Mouse (Mus musculus) embryonic fibroblast, embryonic 13.5 days (primary cell): Measurements from ENCODE around the gene Mup6. TPM values are rescaled to one million over a fixed set of nuclear protein-coding genes. Genes with fewer than 3 reads are reported as not detected.

Experiments
- polyA plus RNA-seq: library from polyadenylated mRNA; stranded (reverse); fragments of >200 nt; gene quantifications from 2 replicates; pipeline ENCODE4 v1.2.4, GENCODE M21; 2011; ENCODE audit warnings: low read depth; ENCODE audit not compliant: missing spikeins, insufficient read length

Mup6 gene
- polyA plus RNA-seq, 1 experiment, result not detected

Other genes with a start within 250 kb of the Mup6 start
- gene Inip, start 162.7 kb upstream of the Mup6 start, polyA plus RNA-seq, result 17.9 and 19.8 TPM in 2 replicates
- gene Snx30, start 158.5 kb upstream of the Mup6 start, polyA plus RNA-seq, result 14.7 and 20.2 TPM in 2 replicates
- not detected in 2 replicates for gene Slc46a2, start 49.2 kb upstream of the Mup6 start, polyA plus RNA-seq
- gene Mup4, start 3.6 kb upstream of the Mup6 start, polyA plus RNA-seq, result not detected in 2 replicates
- gene Mup7, start 106.2 kb downstream of the Mup6 start, polyA plus RNA-seq, result not detected in 2 replicates
- gene Mup2, start 190.0 kb downstream of the Mup6 start, polyA plus RNA-seq, result not detected in 2 replicates